Mouse (Mus musculus) myocyte (in vitro differentiated cells): ENCODE results near the gene Lama1.

Source experiments
- E2F4 ChIP-seq: IDR thresholded peaks from one replicate; pipeline ENCODE4 v1.6.1; 2011; ENCODE audit warnings: mild to moderate bottlenecking, control low read depth, moderate library complexity; ENCODE audit not compliant: insufficient read depth
- MAX ChIP-seq: IDR thresholded peaks from one replicate; pipeline ENCODE4 v1.6.1; 2011; ENCODE audit warnings: low read depth, mild to moderate bottlenecking, control low read depth
- MYOD1 ChIP-seq, 3 experiments: IDR thresholded peaks; one replicate each; pipeline ENCODE4 v1.6.1; 2011; ENCODE audit warnings: control low read depth in 2 of 3, low read depth in 2 of 3, mild to moderate bottlenecking in 2 of 3, moderate library complexity in 1 of 3; ENCODE audit not compliant: insufficient read length in 2 of 3, control insufficient read depth in 1 of 3
- MYOG ChIP-seq, 3 experiments: IDR thresholded peaks; one replicate each; pipeline ENCODE4 v1.6.1; 2011; ENCODE audit warnings: control low read depth in 2 of 3, low read depth in 2 of 3, mild to moderate bottlenecking in 2 of 3; ENCODE audit not compliant: insufficient read length in 2 of 3, control insufficient read depth in 1 of 3, insufficient read depth in 1 of 3
- POLR2A ChIP-seq: IDR thresholded peaks from one replicate; pipeline ENCODE4 v1.6.1; 2011; ENCODE audit warnings: low read depth, mild to moderate bottlenecking, control low read depth, moderate library complexity; ENCODE audit not compliant: insufficient read length
- TCF12 ChIP-seq: IDR thresholded peaks from one replicate; pipeline ENCODE4 v1.6.1; 2011; ENCODE audit warnings: mild to moderate bottlenecking, control low read depth; ENCODE audit not compliant: poor library complexity, insufficient read depth, severe bottlenecking

- TF ChIP-seq POLR2A (no peak), MYOD1 (IDR thresholded peaks at IDR 0.05; ENCODE audit: control insufficient read depth in 1 of 3, insufficient read length in 2 of 3, low read depth in 2 of 3) (no peak), MAX (no peak), E2F4 (no peak), MYOG (IDR thresholded peaks at IDR 0.05; ENCODE audit: control insufficient read depth in 1 of 3, insufficient read depth in 1 of 3, insufficient read length in 2 of 3, low read depth in 2 of 3) (no peak), TCF12 (no peak)
These were observed 45.6 kb upstream of the Lama1 start for GRCm38 (mm10) chr17:67651506-67651905.
